Mouse (Mus musculus) lung, embryonic 15.5 days (tissue): ENCODE data around the gene Leng1. TPM values are rescaled to one million over a fixed set of nuclear protein-coding genes. Genes with fewer than 3 reads are reported as not detected.
"Not testable (repeated sequence)": the region's sequence is repeated elsewhere in the genome, so short reads cannot be mapped to it uniquely, and the experiment has no call there.

ENCODE experiments used
- ATAC-seq: fragments of 200-750 bp; cut with Nextera tagmentation; 2 replicates; pipeline ENCODE4 v1.8.0; 2017; ENCODE audit warnings: moderate number of reproducible peaks, borderline replicate concordance; ENCODE audit not compliant: low FRiP score, low TSS enrichment; ENCODE audit errors: extremely low read depth
- H3K27ac ChIP-seq: fragments of 300-500 bp; sonication (generic); 2 replicates; pipeline ENCODE4 v1.5.1; 2015; ENCODE audit warnings: moderate library complexity, mild to moderate bottlenecking, inconsistent platforms
- H3K27me3 ChIP-seq: fragments of 300-500 bp; sonication (generic); 2 replicates; pipeline ENCODE4 v1.6.1; 2015; ENCODE audit warnings: inconsistent platforms
- H3K36me3 ChIP-seq: fragments of 300-500 bp; sonication (generic); 2 replicates; pipeline ENCODE4 v1.6.1; 2015; ENCODE audit warnings: inconsistent platforms
- H3K4me1 ChIP-seq: fragments of 300-500 bp; sonication (generic); 2 replicates; pipeline ENCODE4 v1.6.1; 2015; ENCODE audit warnings: inconsistent platforms
- H3K4me2 ChIP-seq: fragments of 300-500 bp; sonication (generic); 2 replicates; pipeline ENCODE4 v1.6.1; 2015; ENCODE audit warnings: inconsistent platforms, mild to moderate bottlenecking, moderate library complexity
- H3K4me3 ChIP-seq: fragments of 300-500 bp; sonication (generic); 2 replicates; pipeline ENCODE4 v1.5.1; 2015; ENCODE audit warnings: mild to moderate bottlenecking, inconsistent platforms
- H3K9ac ChIP-seq: fragments of 300-500 bp; sonication (generic); 2 replicates; pipeline ENCODE4 v1.6.1; 2015; ENCODE audit warnings: inconsistent platforms
- H3K9me3 ChIP-seq: fragments of 300-500 bp; sonication (generic); 2 replicates; pipeline ENCODE4 v1.6.1; 2016; ENCODE audit warnings: inconsistent platforms
- WGBS: fragments of 180-500 bp; shearing (Covaris S2); methylation state at CpG from one replicate; pipeline ENCODE4 v1.1.7; 2015; 5-methylcytosine and 5-hydroxymethylcytosine counted together
- polyA plus RNA-seq: library from polyadenylated mRNA; unstranded; fragments of >200 nt; fragmentation: Nextera tagmentation; extraction: Ambion mirVana; gene quantifications from 2 replicates; pipeline ENCODE4 v1.2.1, GENCODE M21; 2015

Leng1 gene
- polyA plus RNA-seq, 1 experiment from 2014 or later, result 15.8 TPM

GRCm38 (mm10) chr7:3703879-3704441 lies 38.3 kb upstream of the Leng1 start, which contains the start of gene Rps9:
Rps9 (plus strand) TSS chr7:3703993.
- under 1% methylated on average over 42 of the region's 42 CpGs for WGBS
- Histone ChIP-seq H3K27me3 (no peaks in the 10 kb centered on the region), H3K9ac (peak within 1 kb of the TSS; percentile 79), H3K9me3 (no peaks in the 10 kb centered on the region), H3K27ac (peak within 1 kb of the TSS; percentile 93), H3K4me2 (peak within 1 kb of the TSS; percentile 82), H3K4me1 (peaks cover 24% of the 10 kb centered on the region), H3K36me3 (peaks cover 46% of the 10 kb centered on the region), H3K4me3 (peak within 1 kb of the TSS; percentile 69)
- ATAC-seq, result peak; percentile 93

DNA sequence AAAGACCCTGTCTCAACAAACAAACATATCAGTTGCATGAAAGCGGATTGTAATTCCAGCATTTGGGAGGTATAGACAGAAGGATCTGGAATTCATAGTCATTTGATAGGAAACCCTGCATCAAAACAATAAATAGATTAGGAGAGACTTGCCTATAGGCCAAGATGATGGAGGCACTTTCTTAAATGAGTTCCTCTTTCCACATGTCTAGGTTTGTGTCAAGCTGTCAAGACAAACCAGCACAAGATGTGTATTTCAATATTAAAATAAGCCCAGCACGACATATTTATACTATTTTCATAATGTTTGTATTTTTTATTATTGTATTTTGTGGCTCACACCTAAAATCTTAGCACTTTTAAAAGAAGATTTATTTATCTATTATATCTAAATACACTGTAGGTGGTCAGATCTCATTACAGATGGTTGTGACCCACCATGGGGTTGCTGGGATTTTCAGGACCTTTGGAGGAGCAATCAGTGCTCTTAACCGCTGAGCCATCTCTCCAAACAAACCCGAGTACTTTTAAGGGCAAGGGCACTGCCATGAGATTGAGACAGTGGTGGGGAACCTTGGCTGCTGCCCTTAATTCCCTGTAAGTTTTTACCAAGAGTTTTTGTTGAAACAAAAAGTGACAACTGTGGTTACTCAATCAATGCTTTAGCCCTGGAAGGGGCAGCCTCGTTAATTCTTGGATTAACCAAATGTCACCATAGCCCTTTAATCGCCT lies 37.7 kb upstream of the Leng1 start:
- Histone ChIP-seq H3K4me2 (peak overlapping the region; percentile 59), H3K9ac (peak overlapping the region; percentile 79), H3K4me3 (peak overlapping the region; percentile 69), H3K27me3 (no peaks in the 10 kb centered on the region), H3K9me3 (no peaks in the 10 kb centered on the region), H3K27ac (peak overlapping the region; percentile 80), H3K36me3 (peaks cover 53% of the 10 kb centered on the region), H3K4me1 (peaks cover 24% of the 10 kb centered on the region)
- 20% methylated on average over 6 of the region's 6 CpGs for WGBS
- ATAC-seq, result peak; percentile 32; the same call in 1 of the 2 replicates

GRCm38 (mm10) chr7:3698471-3698870 lies 32.8 kb upstream of the Leng1 start:
- Histone ChIP-seq H3K27ac (no peak overlapping the region), H3K9ac (no peak overlapping the region), H3K9me3 (no peaks in the 10 kb centered on the region), H3K4me1 (peaks cover 15% of the 10 kb centered on the region), H3K4me2 (no peak overlapping the region), H3K27me3 (no peaks in the 10 kb centered on the region), H3K4me3 (no peak overlapping the region), H3K36me3 (peaks cover 44% of the 10 kb centered on the region)
- 94% methylated on average over 6 of the region's 6 CpGs for WGBS
- no peak for ATAC-seq

DNA sequence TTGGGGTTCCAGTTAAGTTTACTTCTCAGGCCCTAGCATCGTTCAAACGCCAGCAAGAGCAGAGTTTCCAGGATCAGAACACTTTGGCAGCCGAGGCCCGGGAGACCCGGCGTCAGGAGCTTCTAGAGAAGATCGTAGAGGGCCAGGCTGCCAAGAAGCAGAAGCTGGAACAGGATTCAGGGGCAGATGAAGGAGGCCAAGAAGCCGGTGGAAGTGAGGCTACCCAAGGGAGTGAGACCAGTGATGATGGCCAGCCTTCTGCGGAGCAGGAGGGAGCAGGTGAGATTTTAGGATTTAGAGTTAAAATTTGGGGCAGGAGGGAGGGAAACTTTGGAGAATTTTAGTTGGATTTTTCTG lies 29.3 kb upstream of the Leng1 start:
- Histone ChIP-seq H3K4me3 (peak overlapping the region; percentile 74), H3K27ac (peak overlapping the region; percentile 99), H3K36me3 (peaks cover 31% of the 10 kb centered on the region), H3K9ac (peak overlapping the region; percentile 88), H3K4me1 (peaks cover 22% of the 10 kb centered on the region), H3K4me2 (peak overlapping the region; percentile 83)
- WGBS, result 2% methylated on average over 9 of the region's 9 CpGs
- ATAC-seq, H3K27me3 ChIP-seq, H3K9me3 ChIP-seq: not testable (repeated sequence)

DNA sequence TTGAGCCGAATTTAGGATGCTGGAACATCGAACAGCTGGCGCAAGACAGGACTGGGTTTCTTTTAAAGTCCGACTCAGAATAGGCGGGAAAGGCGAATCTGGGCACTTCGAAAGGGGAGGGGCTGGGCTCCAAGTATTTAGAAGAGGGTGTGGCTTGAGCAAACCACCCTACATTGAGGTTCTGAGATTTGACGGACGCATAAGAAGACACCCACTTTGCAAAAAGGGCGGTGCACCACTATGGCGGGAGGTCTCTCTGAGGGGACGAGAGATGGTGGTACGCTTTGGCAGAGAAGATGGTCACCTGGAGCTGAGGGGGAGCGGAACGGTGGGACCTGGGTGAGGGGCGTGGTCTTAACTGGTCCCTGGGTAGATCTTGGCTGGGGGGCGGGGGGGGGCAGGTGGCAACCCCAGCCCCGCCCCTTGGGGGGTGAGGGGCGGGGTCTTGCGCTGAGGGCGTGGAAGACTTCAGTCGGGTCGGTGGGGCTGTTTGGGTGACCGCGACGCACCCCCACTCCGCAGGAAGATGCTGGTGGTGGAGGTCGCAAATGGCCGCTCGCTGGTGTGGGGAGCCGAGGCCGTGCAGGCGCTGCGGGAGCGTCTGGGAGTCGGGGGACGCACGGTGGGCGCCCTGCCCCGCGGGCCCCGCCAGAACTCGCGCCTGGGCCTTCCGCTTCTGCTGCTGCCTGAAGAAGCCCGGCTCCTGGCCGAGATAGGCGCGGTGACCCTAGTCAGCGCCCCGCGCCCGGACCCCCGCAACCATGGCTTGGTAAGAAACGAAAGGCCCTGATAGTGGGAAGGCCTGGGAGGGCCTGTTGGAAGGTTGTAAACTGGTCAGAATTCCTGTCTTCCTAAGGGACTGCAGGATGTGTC lies 28.7 kb upstream of the Leng1 start:
- peak overlapping the region; percentile 88 for H3K9ac ChIP-seq
- H3K27me3 ChIP-seq, result no peaks in the 10 kb centered on the region
- no peaks in the 10 kb centered on the region for H3K9me3 ChIP-seq
- peak overlapping the region; percentile 74 for H3K4me3 ChIP-seq
- peak overlapping the region; percentile 99 for H3K27ac ChIP-seq
- peak overlapping the region; percentile 83 for H3K4me2 ChIP-seq
- peak; percentile 77 for ATAC-seq
- WGBS, result under 1% methylated on average over 55 of the region's 55 CpGs
- peaks cover 22% of the 10 kb centered on the region for H3K4me1 ChIP-seq
- peaks cover 25% of the 10 kb centered on the region for H3K36me3 ChIP-seq

- Histone ChIP-seq H3K4me2 (peak overlapping the region; percentile 83), H3K4me3 (peak overlapping the region; percentile 74), H3K36me3 (peaks cover 19% of the 10 kb centered on the region), H3K4me1 (peaks cover 22% of the 10 kb centered on the region), H3K9ac (peak overlapping the region; percentile 88), H3K27me3 (no peaks in the 10 kb centered on the region), H3K27ac (peak overlapping the region; percentile 99), H3K9me3 (no peaks in the 10 kb centered on the region)
- WGBS, result under 1% methylated on average over 18 of the region's 18 CpGs
- ATAC-seq, result no peak
Observed at GRCm38 (mm10) chr7:3693809-3694075, 28.1 kb upstream of the Leng1 start.

DNA sequence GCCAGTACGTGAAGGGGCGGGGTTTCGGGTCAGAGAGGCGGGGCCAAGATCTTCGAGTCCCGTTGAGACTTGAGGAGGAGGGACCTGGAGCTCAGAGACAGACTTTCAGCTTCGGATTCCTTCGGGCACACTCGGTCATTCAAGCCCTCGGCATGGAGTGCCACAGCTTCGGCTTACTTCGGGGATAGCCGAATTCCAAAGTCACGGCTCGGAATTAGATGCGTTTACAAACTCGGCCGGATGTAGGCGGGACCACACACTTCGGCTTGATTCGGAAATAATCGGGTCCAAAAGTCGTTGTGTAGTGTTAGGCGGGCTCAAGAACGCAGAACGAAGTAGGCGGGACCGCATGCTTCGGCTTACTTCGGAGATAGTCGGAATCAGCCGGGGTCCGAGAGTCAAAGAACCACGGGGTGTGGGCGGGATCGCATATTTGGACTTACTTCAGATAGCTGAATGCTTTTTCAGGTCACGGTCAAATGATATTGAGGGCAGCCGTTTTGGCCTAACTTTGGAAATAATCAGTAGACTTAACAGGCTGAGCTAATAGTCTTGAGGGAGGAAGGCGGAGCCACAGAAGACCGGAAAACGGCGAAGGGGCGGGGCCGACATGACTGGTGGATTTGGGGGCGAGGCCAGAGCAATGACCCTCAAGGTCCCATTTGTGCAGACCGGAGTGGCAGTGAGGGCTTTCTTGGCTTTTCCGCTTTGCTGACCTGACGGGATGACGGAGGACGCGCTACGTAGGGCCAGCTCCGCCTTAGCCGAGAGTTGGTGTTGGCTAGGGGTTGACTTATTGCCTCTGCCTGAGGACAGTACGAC lies 27.6 kb upstream of the Leng1 start, which contains the start of gene Mboat7:
Mboat7 (minus strand) TSS at position 537 of the 822 bp plus-strand sequence.
- peak within 1 kb of the TSS; percentile 88 for H3K9ac ChIP-seq
- H3K4me1 ChIP-seq, result peaks cover 22% of the 10 kb centered on the region
- no peaks in the 10 kb centered on the region for H3K9me3 ChIP-seq
- peak; percentile 91 for ATAC-seq
- H3K27me3 ChIP-seq, result no peaks in the 10 kb centered on the region
- peaks cover 18% of the 10 kb centered on the region for H3K36me3 ChIP-seq
- H3K4me3 ChIP-seq, result peak within 1 kb of the TSS; percentile 74
- H3K4me2 ChIP-seq, result peak within 1 kb of the TSS; percentile 83
- WGBS, result under 1% methylated on average over 55 of the region's 55 CpGs
- H3K27ac ChIP-seq, result peak within 1 kb of the TSS; percentile 99

GRCm38 (mm10) chr7:3692382-3692986 lies 26.8 kb upstream of the Leng1 start, which contains the start of gene Tsen34:
Tsen34 (plus strand) TSS chr7:3692863.
- peak within 1 kb of the TSS; percentile 83 for H3K4me2 ChIP-seq
- peaks cover 14% of the 10 kb centered on the region for H3K36me3 ChIP-seq
- H3K4me1 ChIP-seq, result peaks cover 22% of the 10 kb centered on the region
- no peaks in the 10 kb centered on the region for H3K27me3 ChIP-seq
- H3K9ac ChIP-seq, result peak within 1 kb of the TSS; percentile 88
- no peaks in the 10 kb centered on the region for H3K9me3 ChIP-seq
- peak within 1 kb of the TSS; percentile 99 for H3K27ac ChIP-seq
- under 1% methylated on average over 49 of the region's 49 CpGs for WGBS
- ATAC-seq, result no peak; the same call in 1 of the 2 replicates
- H3K4me3 ChIP-seq, result peak within 1 kb of the TSS; percentile 74

DNA sequence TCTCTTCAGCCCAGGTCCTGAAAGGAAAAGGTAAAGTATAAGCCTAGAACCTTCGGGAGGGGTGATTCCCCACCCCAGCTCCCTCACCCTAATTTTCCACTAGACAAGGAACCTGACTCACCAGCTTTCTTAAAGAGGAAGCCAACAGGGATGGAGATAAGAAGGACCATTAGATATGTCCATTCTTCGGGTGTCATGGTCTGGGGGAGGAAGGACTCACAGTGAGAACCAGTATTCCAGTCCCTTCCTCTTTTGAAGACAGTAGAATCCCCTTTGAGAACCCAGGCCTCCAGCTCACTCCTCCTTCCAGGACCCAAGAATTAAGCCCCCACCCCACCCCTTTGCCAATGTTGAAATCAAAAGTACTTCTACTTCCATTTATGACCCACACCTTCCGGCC lies 26.3 kb upstream of the Leng1 start:
- Histone ChIP-seq H3K9ac (peak overlapping the region; percentile 88), H3K27me3 (no peaks in the 10 kb centered on the region), H3K4me2 (peak overlapping the region; percentile 83), H3K9me3 (no peaks in the 10 kb centered on the region), H3K36me3 (peaks cover 13% of the 10 kb centered on the region), H3K4me1 (peaks cover 22% of the 10 kb centered on the region), H3K27ac (peak overlapping the region; percentile 99; the same call in 1 of the 2 replicates), H3K4me3 (peak overlapping the region; percentile 74)
- ATAC-seq, result no peak
- 17% methylated on average over 3 of the region's 3 CpGs for WGBS

DNA sequence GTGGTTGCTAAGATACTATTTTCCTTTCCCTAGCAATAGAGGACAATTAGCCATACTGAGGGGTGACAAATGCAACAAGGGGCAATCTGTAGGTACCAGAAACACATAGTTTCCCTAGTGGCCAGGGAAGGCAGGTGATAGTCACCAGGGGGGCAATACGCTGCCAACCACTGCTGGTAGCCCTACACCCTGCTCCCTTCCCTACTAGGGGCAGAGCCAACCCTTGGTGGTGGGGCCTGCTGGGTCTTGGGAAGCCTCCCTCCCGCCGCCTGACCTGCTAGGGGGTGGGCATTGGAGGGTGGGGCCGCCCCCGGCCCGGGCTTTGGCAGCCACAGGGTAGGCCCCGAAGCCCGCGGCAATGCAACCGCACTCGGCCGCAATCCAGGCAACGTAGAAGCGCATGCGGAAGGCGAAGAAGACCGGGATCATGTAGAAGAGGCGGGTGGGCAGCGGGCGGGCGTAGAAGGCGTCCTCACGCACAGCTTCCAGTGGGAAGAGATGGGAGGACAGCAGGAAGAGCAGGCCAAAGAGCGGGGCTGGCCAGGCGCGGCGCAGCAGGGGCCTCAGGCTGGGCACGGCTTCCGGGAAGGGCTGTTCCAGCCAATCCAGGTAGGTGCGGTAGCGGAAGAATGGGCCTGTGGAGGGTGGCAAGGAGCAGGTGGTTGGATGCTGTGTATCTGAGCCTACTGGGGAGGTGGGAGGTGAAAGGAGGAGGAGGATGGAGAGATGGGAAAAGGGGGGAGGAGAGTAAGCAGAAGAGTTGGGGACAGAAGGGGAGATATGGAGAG lies 20.0 kb upstream of the Leng1 start:
- H3K4me3 ChIP-seq, result no peak overlapping the region
- 80% methylated on average over 31 of the region's 31 CpGs for WGBS
- ATAC-seq, result no peak

More for the DNA sequence above, 20.0 kb upstream of the Leng1 start:
- no peak overlapping the region for H3K27ac ChIP-seq
- no peak overlapping the region for H3K9ac ChIP-seq
- H3K4me1 ChIP-seq, result no peaks in the 10 kb centered on the region
- peaks cover 25% of the 10 kb centered on the region for H3K36me3 ChIP-seq
- H3K4me2 ChIP-seq, result no peak overlapping the region
- no peaks in the 10 kb centered on the region for H3K9me3 ChIP-seq
- H3K27me3 ChIP-seq, result no peaks in the 10 kb centered on the region
